Mouse (Mus musculus) liver, adult 2 months (tissue): ENCODE data around the gene Slc25a43.

Source experiments
- CTCF ChIP-seq: fragments of 200-500 bp; IDR thresholded peaks from 2 replicates; pipeline ENCODE4 v1.5.1; 2011; ENCODE audit warnings: low read depth, low read length, control low read depth
- POLR2A ChIP-seq: fragments of 200-500 bp; IDR thresholded peaks from 2 replicates; pipeline ENCODE4 v1.6.1; 2011; ENCODE audit warnings: low read length, control low read depth; ENCODE audit not compliant: insufficient read depth; ENCODE audit errors: extremely low read depth

DNA sequence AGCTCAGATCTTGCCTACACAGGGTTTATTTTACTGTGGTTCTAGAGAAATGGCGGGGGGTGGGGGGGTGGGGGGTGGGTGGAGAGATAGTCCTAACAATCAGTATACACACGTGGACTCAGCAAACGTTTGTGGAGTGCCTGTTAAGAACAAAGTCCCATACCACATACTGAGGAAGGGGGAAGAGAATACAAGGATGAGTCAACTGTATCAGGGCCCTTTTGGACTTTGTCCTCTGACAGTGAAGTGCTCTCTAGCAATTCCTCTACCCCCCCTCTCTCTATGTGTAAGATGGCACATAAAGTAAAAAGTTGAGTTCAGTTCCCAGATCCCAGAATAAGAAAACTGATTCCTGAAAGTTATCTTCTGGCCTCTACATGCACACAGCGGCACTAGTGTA, 76.1 kb downstream of the Slc25a43 start:
- TF ChIP-seq CTCF = no peak
- no peak for TF ChIP-seq POLR2A
